Mouse (Mus musculus): ENCODE results near the gene Crtc1. TPM values are rescaled to one million over a fixed set of nuclear protein-coding genes. Genes with fewer than 3 reads are reported as not detected.

Gene Crtc1
- polyA plus RNA-seq, 1 experiment from 2014 or later = 26.7 TPM

- ATAC-seq (ENCODE audit: low FRiP score, low read depth) = peak; percentile 91
- Histone ChIP-seq H3K9ac (peak within 1 kb of the TSS; percentile 99), H3K9me3 (no peaks in the 10 kb centered on the region), H3K27me3 (no peaks in the 10 kb centered on the region), H3K4me3 (peak within 1 kb of the TSS; percentile 100), H3K4me1 (peaks cover 49% of the 10 kb centered on the region), H3K27ac (peak within 1 kb of the TSS; percentile 76), H3K4me2 (replicated peaks) (peak within 1 kb of the TSS; percentile 100), H3K36me3 (peaks cover 21% of the 10 kb centered on the region)
- WGBS = under 1% methylated on average over 67 of the region's 69 CpGs
Measured at GRCm38 (mm10) chr8:70353194-70353817, 86.1 kb downstream of the Crtc1 start, which contains the start of gene Upf1. TSS of gene Upf1 (minus strand) at chr8:70353278.

GRCm38 (mm10) chr8:70352657-70353151 is 86.7 kb downstream of the Crtc1 start:
- Histone ChIP-seq H3K27ac (peak overlapping the region; percentile 76), H3K4me2 (replicated peaks) (peak overlapping the region; percentile 100), H3K36me3 (peaks cover 24% of the 10 kb centered on the region), H3K4me1 (peaks cover 55% of the 10 kb centered on the region), H3K27me3 (no peaks in the 10 kb centered on the region), H3K9me3 (no peaks in the 10 kb centered on the region), H3K4me3 (peak overlapping the region; percentile 100), H3K9ac (peak overlapping the region; percentile 99)
- peak; percentile 49; the same call in 1 of the 2 replicates for ATAC-seq (ENCODE audit: low FRiP score, low read depth)
- WGBS = 0% methylated on average over 56 of the region's 64 CpGs

DNA sequence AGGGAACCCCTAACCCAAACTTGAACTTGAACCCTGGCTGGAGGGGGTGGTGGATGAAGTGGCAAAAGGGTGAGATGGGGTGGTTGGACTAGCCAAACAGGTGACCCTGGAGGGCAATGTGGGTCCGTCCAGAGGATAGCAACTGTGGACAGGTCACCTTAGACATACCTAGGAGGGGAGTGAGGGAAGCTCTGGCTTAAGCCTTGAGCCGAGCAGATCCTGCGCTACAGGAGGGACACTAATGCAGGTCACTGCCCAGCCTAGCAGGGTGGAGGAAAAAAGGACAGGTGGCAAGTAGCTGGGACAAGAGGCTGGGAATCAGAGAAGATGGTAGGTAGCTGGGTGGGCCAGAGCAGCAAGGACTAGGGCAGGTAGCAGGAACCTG is 87.4 kb downstream of the Crtc1 start:
- WGBS = 23% methylated on average over 3 of the region's 3 CpGs
- Histone ChIP-seq H3K9ac (peak overlapping the region; percentile 99), H3K27me3 (no peaks in the 10 kb centered on the region), H3K4me3 (peak overlapping the region; percentile 100), H3K27ac (no peak overlapping the region), H3K4me1 (peaks cover 59% of the 10 kb centered on the region), H3K36me3 (peaks cover 24% of the 10 kb centered on the region), H3K9me3 (no peaks in the 10 kb centered on the region), H3K4me2 (replicated peaks) (peak overlapping the region; percentile 100)
- ATAC-seq (ENCODE audit: low FRiP score, low read depth) = no peak

DNA sequence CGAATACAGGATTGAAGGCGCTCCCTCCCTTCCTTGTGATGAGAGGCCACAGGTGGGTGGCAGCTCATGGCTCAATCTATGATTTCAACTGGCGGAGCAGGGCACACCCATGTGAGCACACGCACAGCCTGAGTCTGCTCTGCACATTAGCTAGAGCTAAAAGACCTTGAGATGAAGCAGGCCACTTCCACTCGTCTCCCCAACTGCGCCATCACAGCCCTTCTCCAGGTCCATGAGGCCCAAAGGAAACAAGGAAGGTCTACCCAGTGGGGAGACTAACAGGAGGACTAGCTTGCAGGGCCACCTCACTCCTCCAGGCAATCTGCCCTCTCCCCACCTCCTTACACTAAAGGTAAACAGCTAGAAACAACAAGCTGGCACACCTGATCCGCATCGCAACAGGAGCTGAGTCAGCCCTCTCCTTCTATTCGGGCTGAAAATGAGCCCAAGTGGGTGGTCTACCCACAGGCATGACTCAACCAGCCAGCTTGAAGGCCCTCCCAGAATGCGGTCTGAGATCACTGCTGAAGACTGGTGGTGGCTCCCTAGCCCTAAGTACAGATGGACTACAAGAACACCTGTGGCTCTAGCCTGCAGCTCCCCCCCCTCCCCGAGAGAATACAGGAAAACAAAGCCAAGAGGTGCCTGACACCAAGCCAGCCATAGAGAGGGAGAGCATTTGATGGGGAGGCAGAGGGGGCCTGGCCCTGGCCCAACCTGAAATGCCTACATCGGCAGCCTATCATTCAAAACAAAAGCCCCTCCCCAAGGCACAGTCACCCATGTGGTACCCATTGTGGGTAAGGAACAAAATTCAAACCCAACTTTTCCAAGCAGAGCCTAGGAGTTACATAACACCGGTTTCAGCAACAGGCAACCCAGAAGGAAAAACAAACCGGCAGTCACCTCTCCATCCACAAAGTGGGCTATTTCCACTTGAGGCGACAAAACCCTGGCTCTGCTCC is 88.1 kb downstream of the Crtc1 start:
- no peak overlapping the region; the same call in 1 of the 2 replicates for H3K27ac ChIP-seq
- ATAC-seq (ENCODE audit: low FRiP score, low read depth) = no peak
- peaks cover 59% of the 10 kb centered on the region for H3K4me1 ChIP-seq
- H3K4me2 ChIP-seq (replicated peaks) = peak overlapping the region; percentile 100
- WGBS = 43% methylated on average over 15 of the region's 15 CpGs
- no peaks in the 10 kb centered on the region for H3K9me3 ChIP-seq
- H3K27me3 ChIP-seq = no peaks in the 10 kb centered on the region
- H3K9ac ChIP-seq = peak overlapping the region; percentile 99
- peak overlapping the region; percentile 100 for H3K4me3 ChIP-seq
- H3K36me3 ChIP-seq = peaks cover 29% of the 10 kb centered on the region

GRCm38 (mm10) chr8:70347860-70348420 is 91.4 kb downstream of the Crtc1 start:
- H3K4me3 ChIP-seq = no peak overlapping the region
- peak overlapping the region; percentile 31; the same call in 1 of the 2 replicates for H3K9ac ChIP-seq
- no peak for ATAC-seq (ENCODE audit: low FRiP score, low read depth)
- WGBS = 67% methylated on average over 1 of the region's 1 CpGs
- no peak overlapping the region for H3K27ac ChIP-seq
- H3K4me2 ChIP-seq (replicated peaks) = no peak overlapping the region
- H3K4me1 ChIP-seq = peaks cover 70% of the 10 kb centered on the region
- no peaks in the 10 kb centered on the region for H3K27me3 ChIP-seq
- peaks cover 47% of the 10 kb centered on the region for H3K36me3 ChIP-seq
- H3K9me3 ChIP-seq = no peaks in the 10 kb centered on the region

DNA sequence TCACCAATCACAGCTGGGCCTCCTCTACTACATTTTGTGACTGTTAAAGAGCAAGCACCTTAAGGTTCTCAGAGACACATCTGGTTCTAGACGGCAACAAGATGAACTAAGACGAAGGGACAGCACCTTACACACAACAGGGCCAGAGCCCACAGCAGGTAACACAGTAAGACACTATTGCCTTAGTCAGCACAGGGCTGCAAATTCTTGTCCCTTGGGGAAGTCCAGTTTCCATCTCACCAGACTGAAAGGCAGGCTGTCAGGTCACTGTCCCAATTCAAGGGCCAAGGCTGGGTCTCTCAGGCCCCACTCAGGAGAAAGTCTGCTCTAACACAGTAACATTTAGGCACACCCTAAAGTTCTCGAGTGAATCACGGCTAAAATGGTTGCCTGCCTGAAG is 91.9 kb downstream of the Crtc1 start:
- no peak overlapping the region for H3K27ac ChIP-seq
- no peaks in the 10 kb centered on the region for H3K27me3 ChIP-seq

GRCm38 (mm10) chr8:70344279-70344678 is 95.1 kb downstream of the Crtc1 start:
- Histone ChIP-seq H3K4me2 (replicated peaks) (no peak overlapping the region), H3K27ac (peak overlapping the region; percentile 44; the same call in 1 of the 2 replicates), H3K4me3 (no peak overlapping the region), H3K4me1 (peaks cover 45% of the 10 kb centered on the region), H3K36me3 (peaks cover 72% of the 10 kb centered on the region), H3K27me3 (no peaks in the 10 kb centered on the region), H3K9ac (no peak overlapping the region), H3K9me3 (no peaks in the 10 kb centered on the region)
- no peak for ATAC-seq (ENCODE audit: low FRiP score, low read depth)
- 83% methylated on average over 2 of the region's 2 CpGs for WGBS

More for the DNA sequence above, 91.9 kb downstream of the Crtc1 start:
- no peaks in the 10 kb centered on the region for H3K9me3 ChIP-seq
- peak overlapping the region; percentile 26; the same call in 1 of the 2 replicates for H3K9ac ChIP-seq
- 80% methylated on average over 4 of the region's 4 CpGs for WGBS
- H3K4me2 ChIP-seq (replicated peaks) = no peak overlapping the region
- H3K4me1 ChIP-seq = peaks cover 74% of the 10 kb centered on the region
- no peak for ATAC-seq (ENCODE audit: low FRiP score, low read depth)
- no peak overlapping the region for H3K4me3 ChIP-seq
- H3K36me3 ChIP-seq = peaks cover 52% of the 10 kb centered on the region

GRCm38 (mm10) chr8:70343696-70344095 is 95.7 kb downstream of the Crtc1 start:
- H3K4me2 ChIP-seq (replicated peaks) = no peak overlapping the region
- H3K9ac ChIP-seq = 0 out of 2 replicates have a peak overlapping the region, but pooled peaks have one; percentile 19
- no peak overlapping the region for H3K4me3 ChIP-seq
- H3K9me3 ChIP-seq = no peaks in the 10 kb centered on the region
- 47% methylated on average over 6 of the region's 6 CpGs for WGBS
- H3K36me3 ChIP-seq = peaks cover 72% of the 10 kb centered on the region
- peak overlapping the region; percentile 44; the same call in 1 of the 2 replicates for H3K27ac ChIP-seq
- peak; percentile 52; the same call in 1 of the 2 replicates for ATAC-seq (ENCODE audit: low FRiP score, low read depth)
- no peaks in the 10 kb centered on the region for H3K27me3 ChIP-seq
- peaks cover 40% of the 10 kb centered on the region for H3K4me1 ChIP-seq

- no peak overlapping the region for H3K4me2 ChIP-seq (replicated peaks)
- ATAC-seq (ENCODE audit: low FRiP score, low read depth) = no peak
- no peak overlapping the region for H3K27ac ChIP-seq
- H3K9ac ChIP-seq = no peak overlapping the region
- H3K27me3 ChIP-seq = no peaks in the 10 kb centered on the region
- H3K9me3 ChIP-seq = no peaks in the 10 kb centered on the region
- H3K36me3 ChIP-seq = peaks cover 72% of the 10 kb centered on the region
- no peak overlapping the region for H3K4me3 ChIP-seq
- peaks cover 33% of the 10 kb centered on the region for H3K4me1 ChIP-seq
- 22% methylated on average over 7 of the region's 7 CpGs for whole genome bisulfite sequencing
Measured at GRCm38 (mm10) chr8:70343076-70343475, 96.3 kb downstream of the Crtc1 start.

GRCm38 (mm10) chr8:70342007-70342406 is 97.4 kb downstream of the Crtc1 start:
- ATAC-seq (ENCODE audit: low FRiP score, low read depth) = no peak
- peaks cover 82% of the 10 kb centered on the region for H3K36me3 ChIP-seq
- no peaks in the 10 kb centered on the region for H3K27me3 ChIP-seq
- H3K9me3 ChIP-seq = no peaks in the 10 kb centered on the region
- no peak overlapping the region for H3K4me2 ChIP-seq (replicated peaks)
- WGBS = 89% methylated on average over 14 of the region's 14 CpGs
- H3K27ac ChIP-seq = no peak overlapping the region
- no peak overlapping the region for H3K4me3 ChIP-seq
- peaks cover 26% of the 10 kb centered on the region for H3K4me1 ChIP-seq
- H3K9ac ChIP-seq = no peak overlapping the region

- H3K9me3 ChIP-seq = no peaks in the 10 kb centered on the region
- H3K4me3 ChIP-seq = no peak overlapping the region
- H3K4me1 ChIP-seq = peaks cover 26% of the 10 kb centered on the region
- H3K27ac ChIP-seq = no peak overlapping the region
- no peak for ATAC-seq (ENCODE audit: low FRiP score, low read depth)
- no peak overlapping the region for H3K9ac ChIP-seq
- 92% methylated on average over 7 of the region's 7 CpGs for WGBS
- no peak overlapping the region for H3K4me2 ChIP-seq (replicated peaks)
- peaks cover 86% of the 10 kb centered on the region for H3K36me3 ChIP-seq
- H3K27me3 ChIP-seq = no peaks in the 10 kb centered on the region
Measured at GRCm38 (mm10) chr8:70340659-70341058, 98.7 kb downstream of the Crtc1 start.

Data from limb, embryonic 13.5 days (tissue).